Mouse (Mus musculus) limb, embryonic 11.5 days (tissue): ENCODE measurements around the gene D17H6S53E. TPM values are rescaled to one million over a fixed set of nuclear protein-coding genes. Genes with fewer than 3 reads are reported as not detected.

Experiments used
- ATAC-seq: fragments of 200-750 bp; cut with Nextera tagmentation; 2 replicates; pipeline ENCODE4 v1.8.0; 2017; ENCODE audit warnings: low read depth; ENCODE audit not compliant: insufficient number of reproducible peaks, low FRiP score, low TSS enrichment
- DNase-seq: peaks from one replicate; pipeline ENCODE4 v3.0.0-alpha.2; 2015; ENCODE audit warnings: low spot score
- H3K27ac ChIP-seq: fragments of 300-500 bp; sonication (generic); replicated peaks from 2 replicates; pipeline ENCODE4 v1.5.1; 2014; ENCODE audit warnings: low read depth, mild to moderate bottlenecking, low read length
- H3K27me3 ChIP-seq: fragments of 300-500 bp; sonication (generic); 2 replicates; pipeline ENCODE4 v1.6.1; 2014; ENCODE audit warnings: mild to moderate bottlenecking, low read length, mixed read lengths; ENCODE audit not compliant: control insufficient read depth, insufficient read depth
- H3K36me3 ChIP-seq: fragments of 300-500 bp; sonication (generic); 2 replicates; pipeline ENCODE4 v1.6.1; 2014; ENCODE audit warnings: mild to moderate bottlenecking, low read length, moderate library complexity, mixed read lengths; ENCODE audit not compliant: control insufficient read depth, insufficient read depth
- H3K4me1 ChIP-seq: fragments of 300-500 bp; sonication (generic); 2 replicates; pipeline ENCODE4 v1.6.1; 2014; ENCODE audit warnings: low read length, mixed read lengths; ENCODE audit not compliant: control insufficient read depth, insufficient read depth
- H3K4me2 ChIP-seq: fragments of 300-500 bp; sonication (generic); 2 replicates; pipeline ENCODE4 v1.6.1; 2014; ENCODE audit warnings: low read depth, mild to moderate bottlenecking, moderate library complexity; ENCODE audit not compliant: severe bottlenecking
- H3K4me3 ChIP-seq: fragments of 300-500 bp; sonication (generic); 2 replicates; pipeline ENCODE4 v1.5.1; 2014; ENCODE audit warnings: low read depth, low read length
- H3K9ac ChIP-seq: fragments of 300-500 bp; sonication (generic); 2 replicates; pipeline ENCODE4 v1.6.1; 2014; ENCODE audit warnings: mild to moderate bottlenecking, low read length
- H3K9me3 ChIP-seq: fragments of 300-500 bp; sonication (generic); 2 replicates; pipeline ENCODE4 v1.6.1; 2016; ENCODE audit warnings: low read length; ENCODE audit not compliant: control insufficient read depth
- WGBS: fragments of 180-500 bp; shearing (Covaris S2); extraction: QIAGEN DNeasy Blood & Tissue Kit; methylation state at CpG from one replicate; pipeline ENCODE4 v1.1.7; 2014; 5-methylcytosine and 5-hydroxymethylcytosine counted together
- polyA plus RNA-seq: library from polyadenylated mRNA; unstranded; fragments of >200 nt; fragmentation: Nextera tagmentation; extraction: Ambion mirVana; gene quantifications from 2 replicates; pipeline ENCODE4 v1.2.1, GENCODE M21; 2014

D17H6S53E gene
- polyA plus RNA-seq, 1 experiment from 2014 or later: 8.6 TPM

DNA sequence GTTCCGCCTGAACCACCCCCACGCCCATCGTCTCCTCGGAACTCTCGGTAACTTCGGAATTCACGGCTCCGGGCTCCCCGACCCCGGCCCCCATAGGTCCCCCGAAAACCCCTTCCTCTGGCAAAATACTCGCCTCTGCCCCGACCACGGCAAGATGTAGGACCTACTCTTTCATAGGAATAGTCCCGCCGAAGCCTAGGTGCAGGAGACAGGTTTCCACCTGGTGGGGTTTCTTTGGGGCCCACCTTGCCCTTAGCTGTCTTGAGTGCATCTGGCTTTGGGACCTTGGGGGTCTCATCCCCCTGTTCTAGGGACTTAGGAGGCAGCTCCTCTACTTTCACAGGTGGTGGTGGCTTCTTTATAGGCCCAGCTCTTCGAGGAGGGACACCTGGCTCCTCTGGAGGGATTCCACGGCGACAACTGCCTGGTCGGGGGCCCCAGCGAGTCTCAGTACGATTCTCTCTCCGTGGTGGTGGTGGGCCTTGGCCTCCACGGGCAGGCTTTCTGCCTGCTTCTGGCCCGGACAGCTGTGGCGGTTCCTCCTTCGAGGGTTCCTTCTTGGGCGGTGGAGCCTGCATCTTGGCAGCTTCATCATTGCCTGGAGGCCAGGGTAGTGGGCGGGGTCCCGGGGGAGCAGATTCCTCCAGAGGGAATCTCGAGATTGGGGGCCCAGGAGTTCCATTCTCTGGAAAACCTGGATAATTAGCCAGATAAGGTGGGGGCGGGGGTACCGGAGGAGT, 30.5 kb downstream of the D17H6S53E start:
- Histone ChIP-seq H3K9ac (no peak overlapping the region), H3K27me3 (no peaks in the 10 kb centered on the region), H3K36me3 (peaks cover 91% of the 10 kb centered on the region), H3K27ac (no peak overlapping the region), H3K4me3 (no peak overlapping the region), H3K4me2 (no peak overlapping the region), H3K9me3 (no peaks in the 10 kb centered on the region), H3K4me1 (no peaks in the 10 kb centered on the region)
- no peak for ATAC-seq
- WGBS: 92% methylated on average over 33 of the region's 33 CpGs
- no peak for DNase-seq

DNA sequence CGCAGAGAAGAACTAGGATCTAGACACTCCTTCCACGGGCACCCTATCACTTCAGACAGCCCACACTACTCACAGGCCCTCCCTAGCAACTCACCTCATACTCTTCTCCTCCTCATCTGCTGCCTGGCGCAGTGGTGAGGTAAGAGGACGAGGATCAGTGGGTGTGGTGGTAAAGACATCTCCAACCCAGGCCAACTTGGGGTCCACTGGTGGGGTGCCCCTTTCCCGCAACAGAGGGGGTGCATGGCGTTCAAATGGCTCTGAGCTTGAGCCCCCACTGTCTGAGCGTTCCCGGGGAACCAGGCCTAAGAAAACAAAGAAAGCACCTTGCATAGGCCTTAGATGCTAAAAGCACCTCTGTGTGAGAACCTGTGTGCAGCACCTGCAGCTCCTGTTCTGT, 31.1 kb downstream of the D17H6S53E start:
- Histone ChIP-seq H3K27me3 (no peaks in the 10 kb centered on the region), H3K36me3 (peaks cover 95% of the 10 kb centered on the region), H3K4me1 (peaks cover 3% of the 10 kb centered on the region; the same call in 1 of the 2 replicates), H3K9ac (no peak overlapping the region), H3K4me2 (no peak overlapping the region), H3K27ac (no peak overlapping the region), H3K4me3 (no peak overlapping the region), H3K9me3 (no peaks in the 10 kb centered on the region)
- no peak for ATAC-seq
- no peak for DNase-seq
- 91% methylated on average over 8 of the region's 8 CpGs for WGBS

DNA sequence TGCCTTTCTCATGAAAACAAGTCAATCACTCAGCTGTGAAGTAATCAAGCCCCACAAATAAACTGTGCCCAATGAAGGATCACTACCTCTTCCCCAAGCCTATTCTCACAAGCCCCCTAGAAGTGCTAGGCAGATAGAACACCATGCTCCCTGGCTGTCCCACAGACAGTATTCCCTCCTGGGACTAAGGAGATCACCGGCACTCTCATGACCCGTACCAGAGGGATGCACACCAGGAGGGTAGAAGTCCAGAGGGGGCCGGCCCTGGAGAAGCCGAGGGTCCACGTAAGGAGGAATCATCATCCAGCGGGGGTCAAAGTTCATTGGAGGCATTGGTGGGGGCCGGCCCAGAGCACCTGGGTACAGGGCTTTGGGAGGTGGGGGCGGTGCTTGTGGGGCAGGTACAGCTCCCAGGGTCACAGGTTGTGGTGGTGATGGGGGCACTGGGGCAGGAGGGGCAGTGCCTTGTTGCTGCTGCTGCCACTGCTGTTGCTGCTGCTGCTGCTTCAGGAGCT, 31.5 kb downstream of the D17H6S53E start:
- no peaks in the 10 kb centered on the region for H3K9me3 ChIP-seq
- H3K36me3 ChIP-seq: peaks cover 90% of the 10 kb centered on the region
- H3K4me3 ChIP-seq: no peak overlapping the region
- no peak for DNase-seq
- H3K4me2 ChIP-seq: no peak overlapping the region
- ATAC-seq: no peak
- no peaks in the 10 kb centered on the region for H3K27me3 ChIP-seq
- WGBS: 93% methylated on average over 8 of the region's 8 CpGs
- H3K27ac ChIP-seq: no peak overlapping the region
- H3K9ac ChIP-seq: no peak overlapping the region
- peaks cover 6% of the 10 kb centered on the region; the same call in 1 of the 2 replicates for H3K4me1 ChIP-seq

DNA sequence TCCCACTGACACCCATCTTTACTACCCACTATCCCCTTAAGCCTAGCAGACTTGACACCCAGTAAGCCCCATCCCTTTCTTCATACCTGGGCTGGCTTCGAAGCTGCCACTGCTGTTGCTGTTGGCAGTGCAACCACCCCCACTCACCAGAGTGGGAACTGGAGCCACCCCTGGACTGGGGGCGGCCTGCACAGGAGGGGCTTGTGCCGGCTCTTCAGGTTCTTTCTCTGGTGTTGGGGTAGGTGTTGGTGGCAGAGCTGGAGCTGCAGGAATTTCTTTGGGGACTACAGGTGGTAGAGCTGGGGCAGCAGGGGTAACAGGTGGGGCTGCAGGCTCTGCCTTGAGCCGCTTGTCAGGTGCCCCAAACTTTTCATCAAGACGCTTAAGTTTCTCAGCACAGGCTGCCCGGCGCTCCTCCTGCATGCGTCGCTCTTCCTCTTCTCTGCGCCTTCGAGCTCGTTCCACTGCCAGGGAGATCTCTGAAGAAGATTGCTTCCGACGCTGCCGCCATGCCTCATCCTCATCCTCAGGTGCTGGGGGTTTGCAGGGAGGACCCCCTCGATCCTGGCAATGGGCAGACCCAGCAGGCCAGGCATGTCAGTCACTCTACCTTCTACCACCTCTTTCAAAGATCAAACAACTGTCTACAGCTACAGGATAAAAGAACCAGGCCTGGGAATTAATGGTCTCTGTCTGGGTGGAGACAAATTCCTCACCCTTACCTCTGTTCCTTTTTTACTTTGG, 32.8 kb downstream of the D17H6S53E start:
- Histone ChIP-seq H3K9me3 (no peaks in the 10 kb centered on the region), H3K27ac (no peak overlapping the region), H3K4me3 (no peak overlapping the region), H3K36me3 (peaks cover 78% of the 10 kb centered on the region), H3K9ac (no peak overlapping the region), H3K4me2 (no peak overlapping the region), H3K4me1 (peaks cover 6% of the 10 kb centered on the region; the same call in 1 of the 2 replicates), H3K27me3 (no peaks in the 10 kb centered on the region)
- ATAC-seq (no peak), DNase-seq (no peak)
- WGBS: 95% methylated on average over 16 of the region's 16 CpGs

DNA sequence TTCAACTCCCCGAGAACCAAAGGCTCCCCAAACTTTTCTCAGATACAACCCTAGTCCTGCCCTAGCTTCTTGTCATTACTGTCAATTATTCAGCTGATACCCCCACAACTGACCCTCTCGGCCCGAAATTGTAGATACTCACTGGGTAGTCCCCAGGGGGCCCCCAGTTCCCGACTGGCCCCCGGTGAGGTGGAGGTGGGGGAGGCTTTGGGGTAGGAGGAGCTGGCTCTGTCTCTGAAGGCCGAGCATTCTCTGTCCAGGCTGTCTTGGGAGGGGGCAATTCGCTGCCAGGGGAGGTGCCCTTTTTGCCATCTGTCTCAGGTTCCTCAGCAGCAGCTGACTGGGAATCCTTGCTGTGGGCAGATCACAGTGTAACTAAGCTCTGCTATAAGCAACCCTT, 33.5 kb downstream of the D17H6S53E start:
- WGBS: 86% methylated on average over 7 of the region's 7 CpGs
- Histone ChIP-seq H3K4me1 (peaks cover 6% of the 10 kb centered on the region; the same call in 1 of the 2 replicates), H3K27me3 (no peaks in the 10 kb centered on the region), H3K27ac (no peak overlapping the region), H3K9me3 (no peaks in the 10 kb centered on the region), H3K9ac (no peak overlapping the region), H3K36me3 (peaks cover 71% of the 10 kb centered on the region), H3K4me3 (no peak overlapping the region), H3K4me2 (no peak overlapping the region)
- DNase-seq: no peak
- no peak for ATAC-seq

DNA sequence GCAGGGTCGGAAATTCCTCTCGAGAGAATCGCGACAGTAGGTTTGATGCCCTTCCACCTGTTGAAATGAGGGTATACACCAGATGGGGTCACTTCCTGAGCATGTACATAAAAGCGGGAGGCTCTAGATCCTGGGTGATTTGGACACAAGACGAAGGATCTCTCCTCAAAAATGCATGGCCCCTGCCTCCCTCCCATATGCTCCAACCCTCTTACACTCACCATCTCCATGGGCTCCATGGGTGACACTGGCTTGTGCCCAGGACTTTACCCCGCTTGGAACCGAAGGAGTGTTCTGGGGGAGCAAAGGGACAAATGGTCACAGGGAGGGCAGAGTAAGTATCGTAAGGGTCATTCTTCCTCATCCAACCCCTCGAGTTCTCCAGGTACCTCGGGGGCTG, 35.2 kb downstream of the D17H6S53E start:
- Histone ChIP-seq H3K27ac (no peak overlapping the region), H3K4me3 (peak overlapping the region; percentile 12; the same call in 1 of the 2 replicates), H3K9ac (no peak overlapping the region), H3K4me1 (peaks cover 11% of the 10 kb centered on the region; the same call in 1 of the 2 replicates), H3K36me3 (peaks cover 55% of the 10 kb centered on the region), H3K27me3 (no peaks in the 10 kb centered on the region), H3K9me3 (no peaks in the 10 kb centered on the region), H3K4me2 (0 out of 2 replicates have a peak overlapping the region, but pooled peaks have one; percentile 20)
- no peak for ATAC-seq
- no peak for DNase-seq
- 89% methylated on average over 11 of the region's 11 CpGs for WGBS

DNA sequence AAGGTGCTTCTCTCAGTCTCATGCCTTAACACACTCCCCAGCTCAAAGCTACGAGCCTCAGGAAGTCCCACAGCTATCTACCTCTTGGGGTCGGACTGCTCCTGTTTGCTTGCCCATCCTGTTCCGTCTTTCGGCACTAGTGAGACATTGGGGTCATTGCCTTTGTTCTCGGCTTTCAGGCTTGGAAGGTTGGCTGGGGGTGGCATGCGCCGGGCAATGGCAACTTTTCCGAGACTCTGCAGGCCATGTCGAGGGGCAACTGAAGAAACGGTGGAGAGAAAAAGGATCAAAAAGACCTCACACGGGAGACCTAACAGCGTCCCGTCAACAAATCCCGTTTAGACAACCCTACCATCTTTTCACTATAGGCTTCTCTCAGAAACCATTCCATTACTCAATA, 35.9 kb downstream of the D17H6S53E start:
- no peaks in the 10 kb centered on the region for H3K9me3 ChIP-seq
- peak overlapping the region; percentile 12; the same call in 1 of the 2 replicates for H3K9ac ChIP-seq
- H3K4me3 ChIP-seq: 0 out of 2 replicates have a peak overlapping the region, but pooled peaks have one; percentile 100
- H3K27ac ChIP-seq: no peak overlapping the region
- H3K36me3 ChIP-seq: peaks cover 48% of the 10 kb centered on the region
- H3K4me1 ChIP-seq: peaks cover 11% of the 10 kb centered on the region; the same call in 1 of the 2 replicates
- DNase-seq: no peak
- no peaks in the 10 kb centered on the region for H3K27me3 ChIP-seq
- peak overlapping the region; percentile 96; the same call in 1 of the 2 replicates for H3K4me2 ChIP-seq
- WGBS: 85% methylated on average over 14 of the region's 14 CpGs
- no peak for ATAC-seq

DNA sequence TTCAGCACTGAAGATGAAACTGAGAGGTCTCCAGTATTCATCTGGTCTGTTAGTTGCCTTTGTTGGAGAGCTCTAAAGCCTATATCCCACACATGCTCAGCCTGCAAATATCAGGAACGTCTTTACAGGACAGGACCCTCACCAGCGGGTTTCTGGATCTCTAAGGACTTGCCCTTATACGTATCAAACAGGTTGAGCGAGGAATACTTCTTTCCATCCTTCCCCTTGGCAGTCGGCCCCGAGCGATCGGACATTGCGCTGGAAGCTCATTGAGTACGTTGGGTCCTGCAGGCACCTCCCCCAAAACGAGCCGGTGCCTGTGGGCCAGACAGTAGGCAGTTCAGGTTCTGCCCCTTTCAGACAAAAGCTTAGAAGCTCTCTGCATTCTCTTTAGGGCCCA, 36.6 kb downstream of the D17H6S53E start:
- peaks cover 11% of the 10 kb centered on the region; the same call in 1 of the 2 replicates for H3K4me1 ChIP-seq
- H3K4me3 ChIP-seq: peak overlapping the region; percentile 100
- peaks cover 42% of the 10 kb centered on the region for H3K36me3 ChIP-seq
- no peaks in the 10 kb centered on the region for H3K9me3 ChIP-seq
- no peak overlapping the region for H3K27ac ChIP-seq
- peak overlapping the region; percentile 24; the same call in 1 of the 2 replicates for H3K9ac ChIP-seq
- no peaks in the 10 kb centered on the region for H3K27me3 ChIP-seq
- peak overlapping the region; percentile 96 for H3K4me2 ChIP-seq
- no peak for ATAC-seq
- DNase-seq: no peak
- WGBS: 74% methylated on average over 12 of the region's 12 CpGs
